Mouse (Mus musculus): ENCODE results near the gene Stxbp3.
"Not testable (repeated sequence)": the region's sequence is repeated elsewhere in the genome, so short reads cannot be mapped to it uniquely, and the experiment has no call there.

The Stxbp3 gene

DNA sequence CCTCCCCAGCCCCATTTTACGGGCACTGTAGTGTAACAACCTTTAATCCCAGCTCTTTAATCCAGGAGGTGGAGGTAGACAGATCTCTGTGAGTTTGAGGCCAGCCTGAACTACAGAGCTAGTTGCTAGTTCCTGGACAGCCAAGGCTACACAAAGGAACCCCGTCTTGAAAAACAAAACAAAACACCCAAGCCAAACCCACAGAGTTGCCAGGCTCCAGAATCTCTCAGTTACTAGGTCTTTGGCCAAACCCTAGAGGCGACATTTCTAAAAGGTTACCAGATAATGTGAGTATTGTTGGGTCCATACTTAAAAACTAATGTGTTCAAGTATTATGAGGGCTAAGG lies 16.8 kb upstream of the Stxbp3 start:
- DNase-seq (ENCODE audit: low read depth, low spot score), result no peak

DNA sequence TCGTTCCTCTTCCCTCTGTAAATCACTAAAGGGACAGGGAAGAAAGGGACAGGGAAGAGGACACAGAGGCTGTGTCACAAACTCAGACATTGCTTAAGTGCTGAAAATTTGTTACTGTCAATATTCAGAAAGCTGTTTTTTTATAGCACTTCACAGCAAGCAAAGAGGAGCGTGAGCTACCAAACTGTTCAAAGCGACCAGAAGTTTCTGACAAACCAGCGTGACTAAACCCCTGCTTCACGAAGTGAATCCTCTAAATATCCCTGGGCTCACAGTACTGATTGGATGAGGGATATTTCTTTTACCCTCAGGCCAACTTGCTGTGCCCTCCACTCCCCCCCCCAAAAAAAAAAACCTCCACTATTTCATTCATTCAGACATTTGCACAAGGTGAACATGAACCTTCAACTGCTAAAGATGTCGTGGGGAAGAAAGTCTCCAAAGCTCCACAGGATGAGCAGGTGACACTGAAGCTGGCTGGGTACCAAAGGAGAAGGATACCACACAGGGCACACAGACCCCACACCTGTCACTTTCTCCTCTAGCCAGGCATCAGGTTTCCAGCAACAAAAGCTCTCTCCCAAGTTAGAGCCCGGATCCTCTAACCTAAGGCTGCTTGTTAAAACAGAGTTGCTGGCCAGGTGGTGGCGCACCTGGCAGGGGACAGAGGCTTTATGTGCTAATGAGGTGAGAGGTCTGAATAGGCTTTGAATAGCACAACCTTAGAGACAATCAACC lies 16.2 kb upstream of the Stxbp3 start:
- DNase-seq (ENCODE audit: low read depth, low spot score), result no peak

DNA sequence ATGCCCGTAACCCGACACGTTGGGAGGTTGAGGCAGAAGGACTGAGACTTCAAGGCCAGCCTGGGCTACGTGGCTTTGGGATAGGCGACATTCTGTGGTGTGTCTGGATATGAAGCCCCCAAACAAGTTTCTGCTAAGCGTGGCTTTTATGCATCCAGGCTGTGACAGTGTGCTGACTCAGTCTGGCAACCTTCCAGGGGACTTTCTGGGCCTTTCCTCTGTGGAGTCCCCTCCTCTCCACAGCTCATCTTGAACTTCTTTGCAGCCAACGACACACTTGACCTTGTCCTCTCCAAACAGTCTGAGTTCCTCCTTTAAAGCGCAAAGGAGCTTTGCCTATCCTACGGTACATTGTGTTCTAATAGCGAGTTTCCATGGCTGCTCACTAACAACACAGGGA lies 15.5 kb upstream of the Stxbp3 start:
- no peak for DNase-seq (ENCODE audit: low read depth, low spot score)

DNA sequence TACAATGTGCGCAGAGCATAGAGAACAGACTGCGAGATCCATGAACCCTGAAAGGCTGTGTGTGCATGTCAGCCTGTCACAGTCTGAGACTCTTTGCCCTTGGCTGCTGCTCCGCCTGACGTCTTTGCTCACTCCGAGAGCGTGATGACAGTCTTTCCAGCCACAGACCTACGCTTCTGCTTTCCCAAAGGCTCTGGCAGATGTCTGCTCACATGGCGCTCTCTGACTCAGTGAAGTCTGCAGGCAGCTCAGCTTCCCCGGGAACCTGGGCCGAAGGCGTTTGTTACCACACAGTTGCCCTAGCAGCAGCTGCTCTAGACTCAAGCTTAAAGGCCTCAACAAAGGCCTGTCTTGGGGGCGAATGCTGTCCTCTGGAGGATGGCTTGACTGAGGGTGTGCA lies 15.0 kb upstream of the Stxbp3 start:
- DNase-seq (ENCODE audit: low read depth, low spot score), result no peak

DNA sequence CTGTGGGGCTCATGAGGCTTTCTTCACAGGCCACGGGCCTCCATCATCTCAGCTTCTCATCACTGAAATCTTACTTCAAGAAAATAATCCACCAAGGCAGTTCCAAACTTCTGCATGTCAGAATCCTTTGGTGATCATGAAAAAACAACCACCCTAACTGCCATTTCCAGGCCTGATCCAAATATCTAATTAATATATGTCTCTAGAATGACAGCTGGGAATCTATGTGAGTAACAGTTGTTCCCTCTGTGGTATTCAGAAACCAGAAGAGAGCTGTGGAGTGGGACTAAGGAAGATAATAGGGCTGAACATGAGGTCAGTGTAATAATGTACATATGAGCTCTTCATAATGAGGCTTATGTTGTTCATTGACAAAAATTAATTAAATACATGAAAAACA lies 12.9 kb upstream of the Stxbp3 start:
- no peak for DNase-seq (ENCODE audit: low read depth, low spot score)

DNA sequence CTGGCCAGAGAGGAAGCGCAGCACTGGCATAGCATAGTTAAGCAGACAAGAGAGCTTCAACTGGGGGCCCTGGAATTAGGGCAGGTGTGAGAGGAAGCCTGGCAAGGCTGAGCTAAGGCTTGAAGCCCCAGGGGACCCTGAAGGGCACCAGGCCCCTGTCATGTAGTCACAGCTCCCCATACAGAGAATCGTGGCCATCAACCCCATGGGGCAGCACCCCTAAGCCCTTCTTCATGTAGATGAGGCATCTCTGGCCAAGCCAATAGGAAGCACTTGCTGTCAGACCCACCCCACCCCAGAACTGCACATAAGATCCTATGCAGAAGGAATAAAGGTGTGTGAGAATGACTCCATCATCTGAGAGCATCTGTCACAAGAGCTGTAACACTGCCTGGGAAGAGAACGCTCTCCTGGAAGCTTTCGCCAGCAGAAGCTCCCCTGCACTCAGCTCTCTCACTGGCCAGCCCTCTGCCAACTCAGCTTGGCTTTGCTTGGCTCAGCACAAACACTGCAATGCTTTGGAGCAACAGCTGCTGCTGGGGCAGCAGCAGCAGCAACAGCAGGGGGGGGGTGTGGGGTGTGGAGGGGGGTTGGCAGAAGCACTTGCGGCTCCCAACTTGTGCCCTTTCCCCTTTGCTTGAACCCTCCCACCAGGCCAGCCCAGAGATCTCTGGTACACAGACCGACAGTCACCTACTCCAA lies 11.8 kb upstream of the Stxbp3 start:
- no peak for DNase-seq (ENCODE audit: low read depth, low spot score)

DNA sequence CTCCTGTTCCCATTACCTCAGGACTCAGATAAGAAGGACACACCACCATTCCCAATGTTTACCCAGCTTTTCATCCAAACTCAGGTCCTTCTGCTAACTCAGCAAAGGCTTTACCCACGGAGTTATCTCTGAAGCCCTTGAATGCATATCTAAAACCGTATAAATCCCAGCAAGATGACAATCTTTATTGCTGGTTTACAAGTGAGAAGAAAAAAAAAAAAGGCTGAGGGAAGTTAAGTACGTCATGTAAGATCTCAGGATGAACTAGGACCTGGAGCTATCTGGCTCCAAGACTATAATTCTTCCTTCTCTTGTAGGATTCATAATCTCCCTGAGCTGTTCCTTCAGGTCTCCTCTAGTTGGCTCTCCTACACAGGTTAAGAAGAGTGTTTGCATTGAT lies 11.2 kb upstream of the Stxbp3 start:
- no peak for DNase-seq (ENCODE audit: low read depth, low spot score)

DNA sequence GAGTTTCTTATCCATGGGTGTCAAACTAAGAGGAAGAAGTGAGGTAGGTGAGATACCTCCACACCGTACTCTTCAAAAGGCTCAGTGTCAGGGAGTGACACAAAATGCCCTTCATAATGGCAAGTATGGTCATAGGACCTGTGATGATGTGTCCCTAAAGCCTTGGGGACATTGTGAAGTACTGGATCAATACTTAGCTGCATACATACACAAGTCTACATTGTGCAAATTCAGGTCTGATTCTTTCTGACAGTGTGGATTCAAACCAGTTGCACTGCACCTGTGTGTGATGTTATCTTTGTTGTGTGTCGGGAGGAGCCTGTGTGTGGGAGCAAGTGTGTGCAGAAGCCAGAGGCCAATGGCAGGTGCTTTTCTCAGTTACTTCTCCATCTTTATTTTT lies 10.7 kb upstream of the Stxbp3 start:
- DNase-seq (ENCODE audit: low read depth, low spot score), result no peak

DNA sequence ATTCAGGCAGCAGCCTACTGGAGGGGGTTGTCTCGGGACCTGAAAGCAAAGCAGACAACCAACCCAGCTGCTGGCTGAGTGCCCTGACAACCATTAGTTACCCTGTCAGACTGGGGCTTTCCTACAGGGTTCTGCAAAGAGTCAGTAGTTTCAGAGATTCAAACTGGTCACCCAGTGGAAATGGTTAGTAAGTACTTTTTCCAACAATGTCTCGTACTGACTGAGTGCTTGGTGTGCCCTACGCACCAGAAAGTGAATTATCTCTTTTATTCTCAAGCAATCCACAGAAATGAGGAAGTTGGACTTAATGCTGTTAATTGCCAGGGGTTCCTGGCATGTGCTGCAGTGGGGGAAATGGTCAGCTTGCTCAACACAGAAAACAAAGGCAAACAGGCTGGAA lies 10.2 kb upstream of the Stxbp3 start:
- no peak for DNase-seq (ENCODE audit: low read depth, low spot score)

DNA sequence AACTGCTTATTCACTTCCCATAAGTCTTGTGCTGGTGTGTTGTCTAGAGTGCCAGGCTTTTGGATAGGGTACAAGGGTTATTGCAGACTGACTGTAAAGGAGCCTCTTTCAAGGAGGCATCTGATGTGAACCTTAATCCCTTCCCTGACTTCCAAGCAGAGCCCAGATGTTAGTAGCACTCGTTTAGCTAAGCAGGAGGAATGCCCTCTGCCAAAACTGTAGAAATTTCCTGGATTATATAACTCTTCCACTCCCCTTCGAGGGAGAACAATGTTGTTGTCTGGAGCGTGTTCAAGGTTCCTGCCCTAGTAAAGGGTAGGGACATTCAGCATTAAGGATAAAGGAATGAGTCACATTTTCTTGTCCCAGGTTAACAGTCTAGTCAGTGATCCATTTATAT lies 6.3 kb upstream of the Stxbp3 start:
- DNase-seq (ENCODE audit: low read depth, low spot score), result no peak

DNA sequence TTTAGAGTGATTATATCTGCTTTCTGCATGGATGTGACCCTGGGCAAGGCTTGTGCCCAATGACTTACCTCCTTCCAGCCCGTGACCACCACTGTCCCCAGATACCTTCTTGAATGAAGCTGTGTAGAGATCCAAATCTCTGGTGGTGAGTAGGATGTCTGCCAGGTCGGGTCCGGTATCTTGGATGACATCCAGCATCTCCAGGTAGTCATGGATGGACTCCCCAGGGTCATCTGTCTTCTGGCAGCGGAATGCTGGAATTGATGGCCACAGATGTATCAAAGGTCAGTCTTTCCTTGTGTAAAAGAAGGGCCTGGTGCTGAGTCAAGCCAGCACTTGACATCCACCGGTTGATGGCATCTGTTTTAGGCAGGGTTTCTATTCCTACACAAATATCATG lies 4.2 kb upstream of the Stxbp3 start:
- no peak for DNase-seq (ENCODE audit: low read depth, low spot score)

DNA sequence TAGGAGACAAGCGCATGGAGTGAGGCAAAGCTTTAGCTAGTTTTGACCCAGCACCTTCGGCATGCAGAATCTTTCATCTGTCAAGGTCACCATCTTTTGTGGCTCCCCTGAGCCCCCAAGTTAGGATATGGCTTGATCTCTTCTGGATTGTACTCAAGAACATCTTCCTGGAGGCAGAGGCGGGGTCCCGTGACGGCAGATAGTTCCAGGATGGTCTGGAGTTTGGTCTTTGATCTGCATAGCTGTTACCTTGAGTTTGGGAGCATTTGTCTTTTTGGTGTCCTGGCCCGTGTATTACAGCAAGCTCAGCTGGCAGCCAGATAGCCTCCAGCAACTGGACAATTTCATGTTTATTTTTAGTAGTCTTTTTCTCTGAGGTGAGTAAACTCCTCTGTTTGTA lies 3.7 kb upstream of the Stxbp3 start:
- DNase-seq (ENCODE audit: low read depth, low spot score), result no peak

DNA sequence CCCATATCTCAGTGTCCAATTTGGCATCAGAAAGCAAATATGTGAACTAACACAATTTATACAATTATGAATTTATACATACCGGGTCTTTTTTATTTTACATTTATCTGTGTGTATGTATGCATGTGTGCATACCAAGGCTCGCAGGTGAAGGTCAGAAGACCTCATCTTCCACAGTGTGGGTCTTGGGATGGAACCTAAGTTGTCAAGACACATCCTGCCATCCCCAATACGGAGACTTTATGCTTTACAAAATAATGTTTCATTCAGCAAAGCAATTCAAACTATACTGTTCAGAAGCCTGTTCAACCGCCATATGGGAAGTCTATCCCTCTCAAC lies 359 bp upstream of the Stxbp3 start:
- no peak for DNase-seq (ENCODE audit: low read depth, low spot score)

DNA sequence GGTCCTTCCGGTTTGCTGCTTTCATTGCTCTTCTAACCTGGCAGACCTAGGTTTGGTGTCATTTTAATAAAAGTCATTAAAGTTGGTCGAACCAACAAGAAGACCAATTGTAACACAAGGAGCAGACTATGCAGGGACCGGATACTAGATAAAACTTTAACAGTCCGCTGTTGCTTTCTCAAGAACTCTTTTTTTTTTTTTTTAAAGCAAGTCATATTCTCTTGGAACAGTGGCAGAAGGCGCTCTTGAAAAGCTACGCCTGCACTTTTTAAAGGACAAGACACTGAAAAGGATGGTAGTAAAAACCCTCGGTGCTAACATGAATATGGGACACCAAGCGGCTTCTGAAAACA lies 703 bp downstream of the Stxbp3 start:
- DNase-seq (ENCODE audit: low read depth, low spot score), result no peak

DNA sequence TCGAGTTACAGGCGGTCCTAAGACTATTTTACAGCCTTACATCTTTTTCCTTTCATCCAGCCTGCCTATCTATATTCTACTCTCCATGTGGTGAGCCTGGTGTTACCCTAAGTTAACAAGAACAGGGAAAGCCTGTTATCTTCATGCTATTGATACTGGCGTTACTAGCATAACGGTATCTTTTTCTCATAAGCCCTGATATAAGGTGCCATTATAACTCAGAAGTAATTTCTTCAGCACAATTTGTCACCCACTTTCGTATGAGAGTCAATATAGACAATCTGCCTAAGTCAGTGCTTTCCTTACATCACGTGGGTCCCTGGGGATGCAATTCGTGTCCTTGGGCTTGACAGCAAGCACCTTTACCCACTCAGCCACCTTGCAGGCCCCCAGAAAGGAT lies 1.3 kb downstream of the Stxbp3 start:
- no peak for DNase-seq (ENCODE audit: low read depth, low spot score)

DNA sequence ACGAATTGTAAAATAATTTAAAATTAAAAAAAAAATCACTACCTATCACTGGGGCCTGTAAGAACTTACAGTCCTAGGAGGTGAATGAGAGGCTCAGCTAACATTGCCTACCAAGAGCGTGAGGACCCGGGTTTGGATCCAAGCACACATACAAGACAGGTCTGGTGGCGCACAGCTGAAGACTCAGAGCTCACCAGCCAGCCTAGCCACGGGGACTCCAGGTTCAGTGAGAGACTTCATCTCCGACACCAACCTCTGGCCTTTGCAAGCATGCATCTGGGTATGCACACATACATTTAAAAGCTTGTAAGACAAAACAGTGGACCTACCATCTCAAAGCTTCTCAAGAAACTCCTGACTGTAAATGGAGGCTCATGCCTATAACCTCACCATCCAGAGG lies 3.4 kb downstream of the Stxbp3 start:
- DNase-seq (ENCODE audit: low read depth, low spot score), result no peak

DNA sequence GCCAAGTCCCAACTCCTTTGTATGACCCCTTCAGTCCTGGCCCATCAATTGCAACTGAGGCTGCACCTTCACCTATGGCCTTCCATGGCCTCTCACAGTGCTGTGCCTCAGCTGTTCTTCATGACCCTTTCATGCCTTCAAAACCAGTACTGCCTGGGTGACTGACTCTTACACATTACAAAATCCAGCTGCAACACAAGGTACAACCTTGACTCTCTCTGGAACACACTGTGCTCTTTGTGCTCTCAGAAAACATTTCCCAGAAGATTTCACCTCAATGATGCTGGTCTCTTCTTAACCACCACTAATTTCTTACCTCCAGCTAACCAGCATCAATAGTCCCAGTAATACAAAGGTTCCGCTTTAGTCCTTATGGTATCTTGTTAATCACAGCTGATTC lies 6.6 kb downstream of the Stxbp3 start:
- DNase-seq (ENCODE audit: low read depth, low spot score), result not testable (repeated sequence)

DNA sequence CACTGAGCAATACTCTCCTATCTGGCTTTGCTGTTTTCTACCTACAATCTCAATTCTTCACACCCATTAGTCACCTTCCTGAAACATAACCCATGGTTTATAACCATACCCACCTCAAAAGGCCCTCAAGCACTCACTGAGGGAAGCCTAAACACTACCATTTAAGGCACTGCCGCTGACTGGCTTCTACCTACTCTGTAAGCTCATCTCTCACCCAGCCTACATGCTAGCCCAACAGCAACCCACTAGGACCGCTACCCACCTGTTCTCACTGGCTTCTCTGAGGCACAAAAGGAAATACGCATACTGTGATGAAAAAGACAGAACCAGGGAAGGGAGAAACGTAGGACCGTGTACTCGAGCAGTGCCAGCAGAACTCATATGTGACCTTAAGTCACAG lies 8.6 kb downstream of the Stxbp3 start:
- no peak for DNase-seq (ENCODE audit: low read depth, low spot score)

DNA sequence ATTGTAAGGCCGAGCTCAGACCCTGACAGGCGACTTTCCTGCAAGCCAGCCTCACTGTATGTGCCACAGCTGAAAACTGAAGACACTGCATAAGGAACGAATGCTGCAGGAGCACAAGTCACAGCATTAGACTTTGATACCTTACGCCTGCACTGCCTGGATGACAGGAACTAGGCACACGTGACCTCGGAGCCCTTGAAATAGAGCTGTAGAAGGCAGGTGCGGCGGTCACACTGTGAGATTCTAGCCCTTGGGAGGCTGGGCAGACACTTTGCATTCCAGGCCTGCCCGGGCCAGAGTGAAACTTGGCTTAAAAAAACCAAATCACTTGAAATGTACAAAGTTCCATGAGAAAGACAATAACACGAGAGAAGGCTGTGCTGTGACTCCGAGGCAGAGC lies 9.8 kb downstream of the Stxbp3 start:
- DNase-seq (ENCODE audit: low read depth, low spot score), result no peak

DNA sequence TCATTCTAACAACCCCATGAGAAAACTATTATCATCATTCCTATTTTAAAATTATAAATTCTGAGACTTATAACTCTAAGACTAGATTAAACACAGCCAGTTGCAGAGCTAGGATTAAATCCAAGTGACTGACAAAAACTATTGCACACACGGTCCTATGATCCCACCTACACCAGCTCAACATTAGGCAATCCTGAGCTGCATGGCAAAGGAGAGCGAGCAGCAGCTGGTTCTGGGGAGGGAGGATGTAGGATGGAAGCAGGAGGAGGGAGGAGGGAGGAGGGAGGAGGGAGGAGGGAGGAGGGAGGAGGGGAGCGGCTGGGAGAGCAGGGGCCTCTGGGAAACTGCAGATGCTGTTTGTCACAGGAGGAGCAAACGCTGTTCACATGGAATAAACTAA lies 24.7 kb downstream of the Stxbp3 start:
- no peak for DNase-seq (ENCODE audit: low read depth, low spot score)

DNA sequence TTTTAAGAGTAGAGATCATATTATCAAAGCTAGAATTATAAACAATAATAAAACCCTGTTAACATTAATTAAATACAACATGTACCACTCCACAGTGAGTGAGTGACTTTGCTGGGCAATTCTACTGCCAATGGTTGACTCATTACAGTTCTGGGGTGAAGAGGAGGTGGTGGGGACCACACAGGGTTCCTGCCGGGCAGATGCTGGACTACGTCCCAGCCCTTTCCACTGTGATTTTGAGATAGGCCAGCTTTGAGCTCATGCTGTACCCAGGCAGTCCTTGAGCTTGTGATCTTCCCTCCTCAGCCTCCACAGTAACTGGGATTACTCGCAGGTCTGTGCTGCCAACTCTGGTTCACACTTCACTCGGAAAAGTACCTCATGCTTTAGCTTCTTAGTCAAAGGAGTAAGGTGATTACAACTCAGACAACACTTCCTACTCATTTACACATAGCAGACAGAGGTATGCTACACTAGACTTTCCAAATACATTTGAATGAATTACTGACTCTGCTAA lies 29.5 kb downstream of the Stxbp3 start:
- DNase-seq (ENCODE audit: low read depth, low spot score), result no peak

DNA sequence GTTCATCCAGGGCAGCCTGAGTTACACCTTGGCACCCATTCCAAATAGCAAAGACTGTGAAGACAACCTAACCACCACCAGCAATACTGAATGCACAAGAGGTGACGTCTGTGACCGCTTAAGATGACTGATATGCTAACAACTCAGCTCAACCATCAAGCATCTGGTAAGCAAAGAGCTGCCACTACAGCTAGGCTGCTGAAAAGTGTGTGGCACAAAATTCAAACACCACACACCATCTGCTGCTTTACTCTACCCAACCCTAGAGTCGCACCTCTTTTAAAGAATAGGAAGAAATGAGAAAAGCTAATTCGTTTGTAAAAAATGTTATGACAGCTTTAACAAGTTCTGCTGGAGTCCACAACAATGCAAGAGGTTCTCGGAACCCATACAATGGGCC lies 34.7 kb downstream of the Stxbp3 start:
- DNase-seq (ENCODE audit: low read depth, low spot score), result no peak

DNA sequence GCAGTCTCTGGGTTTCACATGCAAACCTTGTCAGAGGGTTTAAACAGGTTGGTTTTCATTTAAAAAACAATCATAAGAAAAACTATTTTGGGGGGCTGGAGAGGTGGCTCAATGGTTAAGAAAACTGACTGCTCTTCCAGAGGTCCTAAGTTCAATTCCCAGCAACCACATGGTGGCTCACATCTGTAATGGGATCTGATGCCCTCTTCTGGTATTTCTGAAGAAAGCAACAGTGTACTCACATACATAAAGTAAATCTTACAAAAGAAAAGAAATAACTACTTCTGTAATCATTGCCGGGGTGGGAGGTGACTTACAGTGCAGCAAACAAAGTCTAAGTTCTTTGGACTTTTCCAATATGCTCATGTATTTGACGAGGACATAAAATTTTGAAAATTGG lies 42.0 kb downstream of the Stxbp3 start:
- DNase-seq (ENCODE audit: low read depth, low spot score), result no peak

DNA sequence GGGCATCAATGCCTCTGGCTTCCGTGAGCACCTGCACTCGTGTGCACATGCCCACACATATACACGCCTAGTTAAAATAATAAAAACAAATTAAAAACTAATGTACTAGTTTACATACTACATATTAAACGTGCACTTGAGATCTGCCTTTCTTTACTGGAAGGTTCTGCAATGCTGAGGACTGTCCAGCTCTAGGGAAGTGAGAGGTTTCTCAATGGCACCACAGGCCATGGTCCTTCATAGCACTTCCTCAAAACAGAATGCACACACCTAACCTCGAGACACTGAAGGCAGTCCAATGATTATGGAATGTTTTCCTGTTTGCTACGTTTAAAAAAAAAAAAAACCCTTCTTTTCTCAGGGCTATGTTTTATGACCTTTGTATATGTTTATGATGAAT lies 42.6 kb downstream of the Stxbp3 start:
- no peak for DNase-seq (ENCODE audit: low read depth, low spot score)
